Mouse (Mus musculus): ENCODE data around the gene Unc13c.
A peak's percentile ranks its signal among the peaks of the same experiment; 100 is the strongest.

Gene Unc13c

GRCm38 (mm10) chr9:73625171-73625570 lies 343.6 kb downstream of the Unc13c start:
- DNase-seq (ENCODE audit: low read depth, low spot score) = no peak

- DNase-seq (ENCODE audit: low read depth, low spot score) = no peak
These were observed 355.9 kb downstream of the Unc13c start for GRCm38 (mm10) chr9:73612896-73613295.

GRCm38 (mm10) chr9:73603921-73604320 lies 364.8 kb downstream of the Unc13c start:
- no peak for DNase-seq (ENCODE audit: low read depth, low spot score)

- no peak for DNase-seq (ENCODE audit: low read depth, low spot score)
These were observed 403.2 kb downstream of the Unc13c start for GRCm38 (mm10) chr9:73565558-73565957.

GRCm38 (mm10) chr9:73560037-73560436 lies 408.7 kb downstream of the Unc13c start:
- no peak for DNase-seq (ENCODE audit: low read depth, low spot score)

- DNase-seq (ENCODE audit: low read depth, low spot score) = peak; percentile 82
These were observed 411.0 kb downstream of the Unc13c start for GRCm38 (mm10) chr9:73557805-73558204.

GRCm38 (mm10) chr9:73555354-73555753 lies 413.4 kb downstream of the Unc13c start:
- DNase-seq (ENCODE audit: low read depth, low spot score) = no peak

- no peak for DNase-seq (ENCODE audit: low read depth, low spot score)
These were observed 496.2 kb downstream of the Unc13c start for GRCm38 (mm10) chr9:73472568-73472967.

- DNase-seq (ENCODE audit: low read depth, low spot score) = no peak
These were observed 506.7 kb downstream of the Unc13c start for GRCm38 (mm10) chr9:73462027-73462426.

GRCm38 (mm10) chr9:73450009-73450408 lies 518.8 kb downstream of the Unc13c start:
- no peak for DNase-seq (ENCODE audit: low read depth, low spot score)

GRCm38 (mm10) chr9:73449216-73449615 lies 519.5 kb downstream of the Unc13c start:
- DNase-seq (ENCODE audit: low read depth, low spot score) = peak; percentile 26

- DNase-seq (ENCODE audit: low read depth, low spot score) = no peak
These were observed 536.8 kb downstream of the Unc13c start for GRCm38 (mm10) chr9:73431925-73432324.
